Mouse (Mus musculus) lung, embryonic 14.5 days (tissue): ENCODE data around the gene Zcchc18. TPM values are rescaled to one million over a fixed set of nuclear protein-coding genes. Genes with fewer than 3 reads are reported as not detected.
A peak's percentile ranks its signal among the peaks of the same experiment; 100 is the strongest.

ENCODE experiments used
- ATAC-seq: fragments of 200-750 bp; cut with Nextera tagmentation; 2 replicates; pipeline ENCODE4 v1.8.0; 2017; ENCODE audit warnings: mild to moderate bottlenecking, moderate TSS enrichment, moderate library complexity; ENCODE audit not compliant: insufficient read depth
- DNase-seq: peaks from one replicate; pipeline ENCODE4 v3.0.0-alpha.2; 2015
- H3K27ac ChIP-seq: fragments of 300-500 bp; sonication (generic); 2 replicates; pipeline ENCODE4 v1.5.1; 2014; ENCODE audit warnings: low read depth, mild to moderate bottlenecking, moderate library complexity
- H3K27me3 ChIP-seq: fragments of 300-500 bp; sonication (generic); 2 replicates; pipeline ENCODE4 v1.6.1; 2014; ENCODE audit warnings: low read length, control low read depth; ENCODE audit not compliant: insufficient read depth
- H3K36me3 ChIP-seq: fragments of 300-500 bp; sonication (generic); 2 replicates; pipeline ENCODE4 v1.6.1; 2014; ENCODE audit warnings: control low read depth; ENCODE audit not compliant: insufficient read depth
- H3K4me1 ChIP-seq: fragments of 300-500 bp; sonication (generic); 2 replicates; pipeline ENCODE4 v1.6.1; 2014; ENCODE audit warnings: antibody characterized with exemption, control low read depth; ENCODE audit not compliant: insufficient read depth
- H3K4me2 ChIP-seq: fragments of 300-500 bp; sonication (generic); 2 replicates; pipeline ENCODE4 v1.6.1; 2014; ENCODE audit warnings: mild to moderate bottlenecking
- H3K4me3 ChIP-seq: fragments of 300-500 bp; sonication (generic); 2 replicates; pipeline ENCODE4 v1.5.1; 2014; ENCODE audit warnings: low read depth, low read length
- H3K9ac ChIP-seq: fragments of 300-500 bp; sonication (generic); 2 replicates; pipeline ENCODE4 v1.6.1; 2014
- H3K9me3 ChIP-seq: fragments of 300-500 bp; sonication (generic); 2 replicates; pipeline ENCODE4 v1.6.1; 2016; ENCODE audit warnings: low read depth, low read length, control low read depth
- CTCF ChIP-seq: IDR thresholded peaks from 2 replicates; pipeline ENCODE4 v1.5.1; 2016; ENCODE audit warnings: antibody characterized with exemption, low read depth
- WGBS: fragments of 180-500 bp; shearing (Covaris S2); extraction: QIAGEN DNeasy Blood & Tissue Kit; methylation state at CpG from one replicate; pipeline ENCODE4 v1.1.7; 2014; 5-methylcytosine and 5-hydroxymethylcytosine counted together
- polyA plus RNA-seq: library from polyadenylated mRNA; unstranded; fragments of >200 nt; fragmentation: Nextera tagmentation; extraction: Ambion mirVana; gene quantifications from 2 replicates; pipeline ENCODE4 v1.2.1, GENCODE M21; 2014

The Zcchc18 gene
- polyA plus RNA-seq, 1 experiment from 2014 or later = 15.6 TPM

DNA sequence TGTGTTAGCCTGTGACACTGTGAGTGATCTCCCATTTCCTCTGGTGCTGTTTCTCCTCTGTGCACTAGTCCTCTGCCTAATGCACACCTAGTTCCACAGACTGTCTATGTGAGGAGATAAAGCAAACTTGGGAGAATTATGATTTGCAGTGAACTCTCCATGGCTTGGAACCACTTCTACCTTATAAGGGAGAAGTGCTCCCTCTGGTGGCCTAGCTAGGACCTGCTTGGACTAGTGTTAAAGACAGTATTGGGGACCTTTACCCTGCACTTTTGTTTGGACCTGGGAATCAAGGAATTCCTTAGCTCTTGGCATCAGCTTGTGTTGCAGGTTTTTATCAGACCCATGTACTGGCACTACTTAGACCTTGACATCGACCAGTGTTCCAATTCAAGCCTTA is 26.4 kb downstream of the Zcchc18 start:
- ATAC-seq (peak; percentile 69; the same call in 1 of the 2 replicates), DNase-seq (peak; percentile 80)
- WGBS = 19% methylated on average over 1 of the region's 1 CpGs
- Histone ChIP-seq H3K27me3 (no peaks in the 10 kb centered on the region), H3K36me3 (no peaks in the 10 kb centered on the region), H3K4me3 (no peak overlapping the region), H3K4me2 (no peak overlapping the region), H3K9me3 (no peaks in the 10 kb centered on the region), H3K9ac (no peak overlapping the region), H3K27ac (no peak overlapping the region), H3K4me1 (no peaks in the 10 kb centered on the region)
- peak; percentile 68 for TF ChIP-seq CTCF

DNA sequence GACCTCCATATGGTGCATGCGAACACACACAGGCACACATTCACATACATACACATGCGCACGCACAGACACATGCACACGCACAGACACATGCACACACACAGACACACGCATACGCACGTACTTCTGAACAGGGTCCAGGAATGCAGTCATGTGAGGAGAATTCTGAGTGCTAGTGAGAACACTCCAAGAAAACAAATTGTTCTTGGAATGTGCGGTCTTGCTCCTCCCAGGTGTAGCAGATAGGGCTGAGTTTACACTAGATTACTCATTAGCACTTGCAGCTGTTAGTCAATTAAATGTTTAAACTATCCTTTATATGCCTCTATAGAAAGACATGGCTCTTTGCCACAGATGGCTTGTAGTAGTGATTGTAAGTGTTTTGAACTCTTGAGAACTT is 38.0 kb downstream of the Zcchc18 start:
- Histone ChIP-seq H3K4me1 (no peaks in the 10 kb centered on the region), H3K4me3 (no peak overlapping the region), H3K9me3 (no peaks in the 10 kb centered on the region), H3K36me3 (no peaks in the 10 kb centered on the region), H3K9ac (no peak overlapping the region), H3K27ac (no peak overlapping the region), H3K27me3 (no peaks in the 10 kb centered on the region), H3K4me2 (no peak overlapping the region)
- TF ChIP-seq CTCF = no peak
- ATAC-seq (peak; percentile 62), DNase-seq (peak; percentile 15)
- 87% methylated on average over 8 of the region's 8 CpGs for WGBS

DNA sequence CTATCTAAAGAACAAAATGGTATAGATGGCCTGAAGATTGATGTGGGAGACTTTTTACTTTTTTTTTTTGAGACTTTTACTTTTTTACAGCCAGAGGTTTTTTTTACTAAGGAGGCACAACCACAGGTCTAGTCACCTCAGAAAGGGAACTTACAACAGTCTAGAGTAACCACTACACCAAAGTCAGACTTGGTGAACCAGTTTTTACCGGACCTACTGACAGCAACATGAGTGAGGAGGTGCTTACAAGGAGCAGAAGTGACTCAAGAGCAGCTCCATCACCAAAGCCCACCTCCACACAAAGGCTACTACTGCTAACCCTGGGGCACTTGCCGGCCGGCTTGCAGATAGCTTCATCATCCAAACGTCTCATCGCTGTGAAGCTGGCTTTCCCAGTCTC is 38.8 kb downstream of the Zcchc18 start:
- H3K36me3 ChIP-seq = no peaks in the 10 kb centered on the region
- H3K9ac ChIP-seq = no peak overlapping the region
- H3K4me1 ChIP-seq = no peaks in the 10 kb centered on the region
- H3K4me2 ChIP-seq = no peak overlapping the region
- ATAC-seq (no peak), DNase-seq (no peak)
- H3K9me3 ChIP-seq = no peaks in the 10 kb centered on the region
- no peaks in the 10 kb centered on the region for H3K27me3 ChIP-seq
- no peak for TF ChIP-seq CTCF
- no peak overlapping the region for H3K4me3 ChIP-seq
- 81% methylated on average over 5 of the region's 5 CpGs for WGBS
- H3K27ac ChIP-seq = no peak overlapping the region

DNA sequence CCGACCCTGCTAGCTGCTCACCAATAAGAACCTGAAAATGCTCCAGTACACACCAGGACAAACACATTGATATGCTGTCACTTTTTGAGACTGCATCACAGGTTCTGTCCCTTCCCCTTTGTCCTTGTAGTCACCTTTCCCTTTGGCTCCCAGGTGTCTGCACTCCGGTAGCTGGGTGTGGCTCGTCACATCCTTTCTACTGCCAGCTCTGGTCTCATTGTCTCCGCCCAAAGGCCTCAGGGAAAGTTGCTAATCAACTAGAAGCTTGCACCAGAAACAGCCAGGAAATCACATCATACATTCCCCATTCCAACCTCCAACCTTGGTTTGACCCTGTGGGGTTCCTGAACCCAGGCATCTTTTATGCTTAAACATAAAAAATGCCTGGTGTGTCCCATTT is 41.4 kb downstream of the Zcchc18 start:
- Histone ChIP-seq H3K9me3 (no peaks in the 10 kb centered on the region), H3K27ac (no peak overlapping the region), H3K36me3 (no peaks in the 10 kb centered on the region), H3K9ac (no peak overlapping the region), H3K4me3 (no peak overlapping the region), H3K4me1 (no peaks in the 10 kb centered on the region), H3K4me2 (no peak overlapping the region), H3K27me3 (no peaks in the 10 kb centered on the region)
- no peak for ATAC-seq
- DNase-seq = no peak
- WGBS = 69% methylated on average over 4 of the region's 4 CpGs
- no peak for TF ChIP-seq CTCF

DNA sequence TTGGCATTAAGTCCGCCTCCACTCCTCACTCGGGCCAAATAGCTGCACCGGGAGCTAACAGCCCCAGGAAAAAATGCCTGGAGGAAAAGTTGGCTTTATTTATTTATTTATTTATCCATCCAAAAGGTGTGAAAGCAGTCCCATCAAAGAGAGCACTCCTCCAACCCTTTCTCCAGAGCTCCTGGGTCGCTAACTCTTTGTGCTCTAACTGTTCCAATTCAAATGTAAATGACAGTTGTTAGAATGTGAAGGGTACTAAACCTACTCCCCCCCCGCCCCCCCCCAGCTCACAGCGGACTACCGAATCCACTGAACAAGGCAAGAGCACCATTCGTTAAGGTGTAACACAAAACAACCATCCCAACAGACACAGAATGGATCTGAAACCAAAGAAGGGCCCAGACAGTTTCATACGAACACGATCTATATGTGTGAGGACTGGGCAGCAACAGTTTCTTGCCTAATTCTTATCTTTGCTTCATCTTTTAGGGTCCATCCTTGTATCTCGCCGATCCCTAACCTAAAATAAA is 44.6 kb downstream of the Zcchc18 start:
- Histone ChIP-seq H3K4me3 (peak overlapping the region; percentile 49), H3K9ac (peak overlapping the region; percentile 65), H3K36me3 (no peaks in the 10 kb centered on the region), H3K9me3 (no peaks in the 10 kb centered on the region), H3K27me3 (no peaks in the 10 kb centered on the region), H3K27ac (peak overlapping the region; percentile 87), H3K4me1 (no peaks in the 10 kb centered on the region), H3K4me2 (peak overlapping the region; percentile 64)
- no peak for TF ChIP-seq CTCF
- ATAC-seq (no peak), DNase-seq (no peak)
- WGBS = 13% methylated on average over 12 of the region's 12 CpGs

DNA sequence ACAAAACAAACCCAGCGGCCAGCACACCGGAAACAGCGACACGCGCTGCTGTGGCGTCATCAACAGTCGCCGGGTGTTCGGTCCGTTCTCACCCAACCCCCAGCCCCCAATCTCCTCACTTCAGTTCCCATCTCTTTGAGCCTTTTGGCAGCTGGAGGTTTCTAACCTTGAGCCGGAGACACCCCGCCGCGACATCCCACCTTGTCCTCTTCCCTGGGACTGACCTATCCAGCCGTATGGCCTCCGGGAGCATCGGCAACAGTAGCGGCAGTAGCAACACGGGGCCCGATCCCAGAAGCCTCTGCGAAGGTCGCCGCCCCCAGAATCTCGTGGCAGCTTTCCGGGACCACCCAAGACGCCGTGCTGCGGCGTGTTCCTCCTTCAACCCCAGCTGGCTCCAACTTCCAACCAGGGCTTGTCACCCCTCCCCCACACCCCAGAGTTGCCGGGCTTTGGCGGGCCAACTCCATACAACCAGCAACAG is 45.1 kb downstream of the Zcchc18 start, which contains the start of gene Slc25a53:
Slc25a53 (minus strand) TSS at position 303 of the 484 bp plus-strand sequence.
- Histone ChIP-seq H3K4me1 (no peaks in the 10 kb centered on the region), H3K36me3 (no peaks in the 10 kb centered on the region), H3K9ac (peak within 1 kb of the TSS; percentile 65), H3K9me3 (no peaks in the 10 kb centered on the region), H3K27ac (peak within 1 kb of the TSS; percentile 87), H3K4me3 (peak within 1 kb of the TSS; percentile 49), H3K4me2 (peak within 1 kb of the TSS; percentile 64), H3K27me3 (no peaks in the 10 kb centered on the region)
- DNase-seq (peak; percentile 93), ATAC-seq (peak; percentile 96)
- 17% methylated on average over 31 of the region's 31 CpGs for WGBS
- TF ChIP-seq CTCF = no peak

DNA sequence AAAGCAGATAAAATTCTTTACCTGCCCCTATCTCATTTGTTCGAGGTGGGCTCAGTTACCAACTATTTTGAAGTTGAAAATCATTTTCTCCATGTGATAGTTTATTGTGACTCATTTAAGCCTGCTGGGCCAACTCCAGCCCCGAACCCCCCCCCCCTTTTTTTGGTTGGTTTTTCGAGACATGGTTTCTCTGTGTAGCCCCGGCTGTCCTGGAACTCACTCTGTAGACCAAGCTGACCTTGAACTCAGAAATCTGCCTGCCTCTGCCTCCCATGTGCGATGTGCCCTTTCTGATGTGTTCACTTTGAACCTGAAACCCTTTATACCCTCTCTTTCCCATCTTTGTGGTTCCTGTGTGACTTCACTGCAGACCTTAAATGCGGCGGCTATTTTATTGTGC is 45.5 kb downstream of the Zcchc18 start:
- H3K4me2 ChIP-seq = peak overlapping the region; percentile 64
- no peaks in the 10 kb centered on the region for H3K36me3 ChIP-seq
- H3K4me3 ChIP-seq = peak overlapping the region; percentile 49
- WGBS = 39% methylated on average over 7 of the region's 7 CpGs
- no peaks in the 10 kb centered on the region for H3K4me1 ChIP-seq
- no peak for TF ChIP-seq CTCF
- H3K9ac ChIP-seq = peak overlapping the region; percentile 65; the same call in 1 of the 2 replicates
- peak overlapping the region; percentile 87; the same call in 1 of the 2 replicates for H3K27ac ChIP-seq
- ATAC-seq (peak; percentile 55), DNase-seq (no peak)
- no peaks in the 10 kb centered on the region for H3K9me3 ChIP-seq
- H3K27me3 ChIP-seq = no peaks in the 10 kb centered on the region

Other genes with a start within 250 kb of the Zcchc18 start
- 572 and 614 TPM in 2 replicates for gene Morf4l2, start 249.5 kb upstream of the Zcchc18 start, polyA plus RNA-seq
- 0.13 TPM in 1 of 2 replicates, not detected in the other for gene Glra4, start 213.0 kb upstream of the Zcchc18 start, polyA plus RNA-seq
- 2.0 and 2.3 TPM in 2 replicates for gene Plp1, start 170.5 kb upstream of the Zcchc18 start, polyA plus RNA-seq
- gene Rab9b, start 124.4 kb upstream of the Zcchc18 start, polyA plus RNA-seq = 0.04 and 0.16 TPM in 2 replicates
- gene H2bfm, start 65.8 kb upstream of the Zcchc18 start, polyA plus RNA-seq = not detected in 2 replicates
- 27.6 and 44.5 TPM in 2 replicates for gene Tmsb15b2, start 17.7 kb upstream of the Zcchc18 start, polyA plus RNA-seq
- 1.6 and 3.4 TPM in 2 replicates for gene Tmsb15l, start 16.3 kb upstream of the Zcchc18 start, polyA plus RNA-seq
- gene Tmsb15b1, start 16.3 kb upstream of the Zcchc18 start, polyA plus RNA-seq = 22.3 and 24.4 TPM in 2 replicates
- 11.1 and 11.4 TPM in 2 replicates for gene Slc25a53, start 45.1 kb downstream of the Zcchc18 start, polyA plus RNA-seq
- gene Fam199x, start 56.4 kb downstream of the Zcchc18 start, polyA plus RNA-seq = 14.3 and 14.9 TPM in 2 replicates
- gene Esx1, start 128.9 kb downstream of the Zcchc18 start, polyA plus RNA-seq = not detected in 2 replicates